Mouse (Mus musculus): ENCODE measurements around the gene Tmem94. TPM values are rescaled to one million over a fixed set of nuclear protein-coding genes. Genes with fewer than 3 reads are reported as not detected.
"Not testable (repeated sequence)": the region's sequence is repeated elsewhere in the genome, so short reads cannot be mapped to it uniquely, and the experiment has no call there.

Gene Tmem94
- total RNA-seq, 1 experiment = 17.7 TPM

DNA sequence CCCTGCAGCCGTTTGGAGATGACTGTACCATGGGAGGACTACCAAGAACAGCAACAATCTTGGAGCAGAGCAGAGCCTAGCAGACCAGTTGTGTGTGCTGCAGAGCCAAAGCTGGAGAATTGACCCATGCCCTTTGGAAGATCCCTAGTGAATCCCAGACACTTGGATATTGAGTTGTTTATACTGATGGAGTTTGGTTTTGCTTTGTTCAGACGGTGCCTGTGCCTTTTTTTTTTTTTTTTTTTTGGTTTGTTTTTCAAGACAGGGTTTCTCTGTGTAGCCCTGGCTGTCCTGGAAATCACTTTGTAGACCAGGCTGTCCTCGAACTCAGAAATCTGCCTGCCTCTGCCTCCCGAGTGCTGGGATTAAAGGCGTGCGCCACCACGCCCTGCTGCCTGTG is 3.1 kb upstream of the Tmem94 start:
- H3K27ac ChIP-seq (ENCODE audit: insufficient read depth, low read depth, low read length, poor library complexity, severe bottlenecking); H3K4me1 ChIP-seq (ENCODE audit: control insufficient read depth in 2 of 2, insufficient read depth in 2 of 2, low read length in 2 of 2, poor library complexity in 1 of 2); H3K36me3 ChIP-seq (ENCODE audit: control insufficient read depth, insufficient read depth, low read length, poor library complexity, severe bottlenecking); H3K9ac ChIP-seq (ENCODE audit: insufficient read depth, low read depth, low read length, poor library complexity, severe bottlenecking); in situ Hi-C loops (cut with MboI; ENCODE audit: low sequenced_read_pairs in 2 of 2, unreplicated experiment in 2 of 2); DNase-seq (ENCODE audit: low read depth, low spot score); H3K4me3 ChIP-seq (ENCODE audit: insufficient read depth in 1 of 2, low read depth in 1 of 2, low read length in 2 of 2, poor library complexity in 1 of 2, severe bottlenecking in 1 of 2); H3K9me3 ChIP-seq (ENCODE audit: control insufficient read depth, insufficient read depth, low read depth, low read length): not testable (repeated sequence)
- TF ChIP-seq ZNF384 (IDR thresholded peaks at IDR 0.05; ENCODE audit: low read depth, low read length) = peak; percentile 69; the same call in 1 of the 2 replicates

DNA sequence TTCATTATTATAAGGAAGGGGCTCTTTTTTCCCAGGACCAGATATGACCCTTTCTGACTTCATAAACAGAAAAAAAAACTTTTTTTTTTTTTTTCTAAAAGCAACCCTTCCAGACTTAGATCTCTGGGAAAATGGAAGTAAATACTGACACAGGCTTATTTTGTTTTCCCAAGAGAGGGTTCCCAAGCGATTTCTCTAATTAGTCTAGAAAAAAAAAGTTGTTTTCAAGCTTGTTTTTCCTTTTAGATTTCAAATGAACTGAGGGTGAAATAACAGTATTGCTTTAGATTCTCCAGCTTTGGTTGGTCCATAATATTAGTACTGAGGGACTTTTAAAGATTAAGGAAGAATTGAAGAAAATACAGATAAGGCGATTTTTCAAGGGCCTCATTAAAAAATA is 535 bp upstream of the Tmem94 start:
- H3K27ac ChIP-seq (ENCODE audit: insufficient read depth, low read depth, low read length, poor library complexity, severe bottlenecking) = no peak overlapping the region
- no peak for DNase-seq (ENCODE audit: low read depth, low spot score)
- in situ Hi-C loops (cut with MboI; ENCODE audit: low sequenced_read_pairs in 2 of 2, unreplicated experiment in 2 of 2) = no loop called here
- H3K4me3 ChIP-seq (ENCODE audit: insufficient read depth in 1 of 2, low read depth in 1 of 2, low read length in 2 of 2, poor library complexity in 1 of 2, severe bottlenecking in 1 of 2) = peak overlapping the region in 1 of 2 experiments; percentile 97; a peak in 2 of 4 replicates
- H3K36me3 ChIP-seq (ENCODE audit: control insufficient read depth, insufficient read depth, low read length, poor library complexity, severe bottlenecking) = no peaks in the 10 kb centered on the region
- no peaks in the 10 kb centered on the region for H3K9me3 ChIP-seq (ENCODE audit: control insufficient read depth, insufficient read depth, low read depth, low read length)
- peaks cover 2% of the 10 kb centered on the region in 2 experiments; a peak in 3 of 4 replicates for H3K4me1 ChIP-seq (ENCODE audit: control insufficient read depth in 2 of 2, insufficient read depth in 2 of 2, low read length in 2 of 2, poor library complexity in 1 of 2)
- TF ChIP-seq ZC3H11A (IDR thresholded peaks at IDR 0.05; ENCODE audit: borderline replicate concordance, low read depth, low read length) (no peak), CHD2 (IDR thresholded peaks at IDR 0.05; ENCODE audit: low read depth, low read length) (no peak), ZNF384 (IDR thresholded peaks at IDR 0.05; ENCODE audit: low read depth, low read length) (0 out of 2 replicates have a peak, but pooled peaks have one; percentile 29)
- no peak overlapping the region; the same call in 1 of the 2 replicates for H3K9ac ChIP-seq (ENCODE audit: insufficient read depth, low read depth, low read length, poor library complexity, severe bottlenecking)

DNA sequence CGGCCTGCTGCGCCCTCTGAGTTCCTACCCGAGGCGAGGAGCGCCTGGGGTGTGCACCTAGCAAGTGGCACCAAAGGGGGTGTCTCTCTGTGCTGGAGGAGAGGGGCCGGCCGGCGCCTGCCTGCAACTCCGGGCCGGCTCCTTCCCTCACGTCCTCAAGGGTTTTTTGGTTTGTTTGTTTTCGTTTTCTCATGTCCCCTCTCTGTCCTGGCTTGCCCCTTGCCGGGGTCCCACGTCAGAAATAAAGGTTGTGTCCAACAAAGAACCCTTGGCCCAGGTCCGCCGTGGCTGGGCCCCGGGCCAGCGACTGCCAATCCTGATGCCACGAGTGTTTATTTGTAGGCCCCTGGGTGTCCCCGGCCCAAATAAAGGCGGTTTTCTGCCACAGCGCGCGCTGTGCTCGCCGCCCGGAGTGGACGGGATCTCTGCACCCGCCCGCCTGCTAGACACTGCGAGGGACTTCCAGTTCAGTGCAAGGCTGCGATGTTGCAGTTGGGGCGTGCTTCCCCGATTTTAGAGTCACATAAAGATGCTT is 441 bp downstream of the Tmem94 start:
- Histone ChIP-seq H3K9me3 (ENCODE audit: control insufficient read depth, insufficient read depth, low read depth, low read length) (no peaks in the 10 kb centered on the region), H3K4me3 (ENCODE audit: insufficient read depth in 1 of 2, low read depth in 1 of 2, low read length in 2 of 2, poor library complexity in 1 of 2, severe bottlenecking in 1 of 2) (peak overlapping the region; percentile 87 to 97), H3K4me1 (ENCODE audit: control insufficient read depth in 2 of 2, insufficient read depth in 2 of 2, low read length in 2 of 2, poor library complexity in 1 of 2) (peaks cover 2 to 6% of the 10 kb centered on the region in 2 experiments; a peak in 3 of 4 replicates), H3K9ac (ENCODE audit: insufficient read depth, low read depth, low read length, poor library complexity, severe bottlenecking) (peak overlapping the region; percentile 84), H3K27ac (ENCODE audit: insufficient read depth, low read depth, low read length, poor library complexity, severe bottlenecking) (no peak overlapping the region), H3K36me3 (ENCODE audit: control insufficient read depth, insufficient read depth, low read length, poor library complexity, severe bottlenecking) (no peaks in the 10 kb centered on the region)
- TF ChIP-seq ZNF384 (IDR thresholded peaks at IDR 0.05; ENCODE audit: low read depth, low read length) (no peak), ZC3H11A (IDR thresholded peaks at IDR 0.05; ENCODE audit: borderline replicate concordance, low read depth, low read length) (no peak), MAFK (IDR thresholded peaks at IDR 0.05; ENCODE audit: insufficient read depth, low read depth, low read length) (no peak), HCFC1 (IDR thresholded peaks at IDR 0.05; ENCODE audit: borderline replicate concordance, insufficient read depth, low read length) (no peak), CHD2 (IDR thresholded peaks at IDR 0.05; ENCODE audit: low read depth, low read length) (no peak)
- no peak for DNase-seq (ENCODE audit: low read depth, low spot score)
- in situ Hi-C loops (cut with MboI; ENCODE audit: low sequenced_read_pairs in 2 of 2, unreplicated experiment in 2 of 2) = no loop called here

DNA sequence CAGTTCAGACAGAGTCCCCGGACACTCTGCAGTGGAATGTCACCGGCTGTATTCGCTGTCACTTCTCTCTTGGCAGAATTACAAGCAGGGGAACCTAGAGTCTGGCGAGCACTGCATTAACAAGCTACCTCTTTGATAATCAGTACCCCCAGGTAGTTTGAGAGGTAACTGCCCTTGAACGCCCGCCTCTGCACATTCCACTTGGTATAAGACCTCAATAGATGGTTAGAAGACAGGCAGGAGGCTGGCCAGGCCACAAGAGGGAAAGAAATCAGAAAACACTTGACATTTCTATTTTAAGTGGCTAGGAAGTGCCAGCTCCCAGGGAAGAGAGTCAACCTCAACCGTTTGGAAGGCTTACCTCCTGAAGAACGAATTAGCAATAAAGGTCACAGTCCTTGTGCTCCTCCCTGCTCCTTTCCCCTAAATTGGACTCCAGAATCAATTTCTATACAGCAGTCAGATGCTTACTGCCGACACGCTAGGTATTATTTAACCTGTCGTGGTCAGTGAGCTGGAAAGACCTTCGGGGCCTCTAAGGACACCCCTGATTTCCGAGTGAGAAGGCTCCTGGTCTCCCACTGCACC is 1.2 kb downstream of the Tmem94 start:
- Histone ChIP-seq H3K4me1 (ENCODE audit: control insufficient read depth in 2 of 2, insufficient read depth in 2 of 2, low read length in 2 of 2, poor library complexity in 1 of 2) (peaks cover 2 to 6% of the 10 kb centered on the region in 2 experiments; a peak in 3 of 4 replicates), H3K36me3 (ENCODE audit: control insufficient read depth, insufficient read depth, low read length, poor library complexity, severe bottlenecking) (no peaks in the 10 kb centered on the region), H3K9me3 (ENCODE audit: control insufficient read depth, insufficient read depth, low read depth, low read length) (no peaks in the 10 kb centered on the region), H3K27ac (ENCODE audit: insufficient read depth, low read depth, low read length, poor library complexity, severe bottlenecking) (no peak overlapping the region), H3K4me3 (ENCODE audit: insufficient read depth in 1 of 2, low read depth in 1 of 2, low read length in 2 of 2, poor library complexity in 1 of 2, severe bottlenecking in 1 of 2) (peak overlapping the region; percentile 87 to 97; a peak in 3 of 4 replicates), H3K9ac (ENCODE audit: insufficient read depth, low read depth, low read length, poor library complexity, severe bottlenecking) (peak overlapping the region; percentile 0; the same call in 1 of the 2 replicates)
- DNase-seq (ENCODE audit: low read depth, low spot score) = no peak
- in situ Hi-C loops (cut with MboI; ENCODE audit: low sequenced_read_pairs in 2 of 2, unreplicated experiment in 2 of 2) = no loop called here
- no peak for TF ChIP-seq CHD2 (IDR thresholded peaks at IDR 0.05; ENCODE audit: low read depth, low read length)
- TF ChIP-seq HCFC1 (IDR thresholded peaks at IDR 0.05; ENCODE audit: borderline replicate concordance, insufficient read depth, low read length) = no peak
- TF ChIP-seq ZC3H11A (IDR thresholded peaks at IDR 0.05; ENCODE audit: borderline replicate concordance, low read depth, low read length) = no peak
- TF ChIP-seq MAFK (IDR thresholded peaks at IDR 0.05; ENCODE audit: insufficient read depth, low read depth, low read length) = no peak
- no peak for TF ChIP-seq ZNF384 (IDR thresholded peaks at IDR 0.05; ENCODE audit: low read depth, low read length)
